In the genomic region with DNA sequence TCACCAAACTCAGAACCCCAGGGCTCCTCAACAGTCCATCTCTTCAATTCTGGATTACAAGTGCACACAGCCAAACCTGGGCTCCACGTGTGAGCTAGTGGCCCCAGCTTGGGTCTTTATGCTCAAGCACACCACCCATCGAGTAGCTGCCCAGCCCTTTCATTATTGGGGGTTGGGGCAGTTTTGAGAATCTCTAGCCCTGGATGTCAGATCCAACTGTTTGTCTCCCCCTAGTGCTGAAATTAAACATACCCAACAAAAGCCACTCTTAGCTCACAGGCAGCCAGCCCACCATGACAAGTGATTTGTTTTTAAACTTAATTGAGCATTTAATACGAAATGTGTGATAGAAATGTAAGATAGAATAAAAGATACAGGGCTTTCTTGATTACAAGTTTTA, we compare ENCODE assay signal across 9 mouse cellular contexts. TPM values are rescaled to one million over a fixed set of nuclear protein-coding genes. Genes with fewer than 3 reads are reported as not detected.
DNase-seq lines count a peak whose midpoint lies in the region; TF ChIP-seq lines count a peak whose summit lies in the region.
"Had no signal": no experiment of that assay in that cellular context is flagged by ENCODE, and none has a peak within 500 bp of the region (broad histone marks: within the 10 kb centered on the region; RNA-seq: fewer than 3 reads in every experiment).

No protein-coding gene starts in this region.

- H3K27ac ChIP-seq in left cerebral cortex, adult 2 months = no peak overlapping the region
- H3K27ac ChIP-seq: neural tube, embryonic 13.5 days had no signal

- DNase-seq in cerebellum, postnatal 10 days = peak; percentile 53 to 77
- no peak for DNase-seq in cerebellum, adult 18-20 months
- no peak for DNase-seq in left cerebral cortex, adult 2 months (ENCODE audit: extremely low spot score in 1 of 2, low spot score in 2 of 2)
- no peak for DNase-seq in left cerebral cortex, postnatal 36 days (ENCODE audit: low spot score in 2 of 2)
- peak; percentile 38 for DNase-seq in c-Kit-positive CD71-negative TER-119-negative erythroid progenitor cells, embryonic 14.5 days (ENCODE audit: low read depth)
- no peak for DNase-seq in urinary bladder, postnatal 25 days (ENCODE audit: low spot score)
- no peak for DNase-seq in gastrocnemius, postnatal 25 days

- intact Hi-C loops in left cerebral cortex, adult 2 months (cut with DNase I) = loop anchor here (1.0 to 10.0 kb wide), 5 partner anchors 174 to 457 kb away; a partner anchor contains a TSS
- intact Hi-C loops in left cerebral cortex, postnatal 36 days (cut with DNase I) = loop anchor here (2.0 kb wide), 1 partner anchor 175 kb away; no protein-coding TSS in a partner anchor

- H3ac ChIP-seq in myocyte (ENCODE audit: control insufficient read depth, insufficient read length) = no peak overlapping the region

- no peak overlapping the region for H3K4me3 ChIP-seq in left cerebral cortex, adult 2 months
- H3K4me3 ChIP-seq in myocyte = no peak overlapping the region
- H3K4me3 ChIP-seq: neural tube, embryonic 13.5 days had no signal

- peak overlapping the region; percentile 100 for H3K4me2 ChIP-seq in myocyte (ENCODE audit: low read depth)
- H3K4me2 ChIP-seq: neural tube, embryonic 13.5 days had no signal

- H3K27me3 ChIP-seq in myocyte (ENCODE audit: control insufficient read depth, insufficient read depth, insufficient read length) = no peaks in the 10 kb centered on the region
- H3K27me3 ChIP-seq: neural tube, embryonic 13.5 days had no signal

- H3K79me2 ChIP-seq in myocyte (ENCODE audit: control insufficient read depth, insufficient read depth) = peaks cover 50% of the 10 kb centered on the region

- TF ChIP-seq POLR2A in myocyte (IDR thresholded peaks at IDR 0.05; ENCODE audit: insufficient read length, low read depth) = no peak

- peaks cover 49% of the 10 kb centered on the region for H3K36me3 ChIP-seq in myocyte (ENCODE audit: control insufficient read depth, insufficient read depth)

- TF ChIP-seq CTCF in left cerebral cortex, adult 2 months (IDR thresholded peaks at IDR 0.05) = peak; percentile 71

TF ChIP-seq in myocyte, 11 proteins besides CTCF, POLR2A, EP300 and RAD21:
- TF ChIP-seq MYOG (IDR thresholded peaks at IDR 0.05; ENCODE audit: control insufficient read depth in 1 of 3, insufficient read depth in 1 of 3, insufficient read length in 2 of 3, low read depth in 2 of 3) (no peak), POLR2AphosphoS2 (IDR thresholded peaks at IDR 0.05; ENCODE audit: insufficient read length, low read depth) (peak; percentile 56)

RNA-seq across cellular contexts. Expression of a gene that starts 3.5 kb away (rescaled TPM):
- total RNA-seq in left cerebral cortex, adult 2 months (2021) = 100 to 1,000 TPM; 491 to 498 TPM
- total RNA-seq in left cerebral cortex, postnatal 36 days (2021) = 100 to 1,000 TPM; 469 to 487 TPM
- 2,418 TPM for polyA plus RNA-seq in myocyte (2012; fragmentation: generic; extraction: Trizol)
- total RNA-seq in gastrocnemius, postnatal 25 days (2021) = 100 to 1,000 TPM; 694 to 707 TPM

Comparison
In these comparisons a context has a peak if more than half of its experiments do, and no peak if none do; other contexts are left out.
1. DNase-seq: peak in cerebellum, postnatal 10 days (2 of 2) and c-Kit-positive CD71-negative TER-119-negative erythroid progenitor cells, embryonic 14.5 days (single experiment); none in cerebellum, adult 18-20 months (0 of 2), left cerebral cortex, adult 2 months (0 of 2), left cerebral cortex, postnatal 36 days (0 of 2), urinary bladder, postnatal 25 days (single experiment) and gastrocnemius, postnatal 25 days (single experiment).